Mouse (Mus musculus) frontal cortex, postnatal 36 days (tissue): ENCODE data around the gene Rpgr.

Experiments
- DNase-seq, 2 experiments: peaks; one replicate each; pipeline ENCODE4 v3.0.0; 2022; ENCODE audit warnings: low spot score in 2 of 2

Rpgr gene

DNA sequence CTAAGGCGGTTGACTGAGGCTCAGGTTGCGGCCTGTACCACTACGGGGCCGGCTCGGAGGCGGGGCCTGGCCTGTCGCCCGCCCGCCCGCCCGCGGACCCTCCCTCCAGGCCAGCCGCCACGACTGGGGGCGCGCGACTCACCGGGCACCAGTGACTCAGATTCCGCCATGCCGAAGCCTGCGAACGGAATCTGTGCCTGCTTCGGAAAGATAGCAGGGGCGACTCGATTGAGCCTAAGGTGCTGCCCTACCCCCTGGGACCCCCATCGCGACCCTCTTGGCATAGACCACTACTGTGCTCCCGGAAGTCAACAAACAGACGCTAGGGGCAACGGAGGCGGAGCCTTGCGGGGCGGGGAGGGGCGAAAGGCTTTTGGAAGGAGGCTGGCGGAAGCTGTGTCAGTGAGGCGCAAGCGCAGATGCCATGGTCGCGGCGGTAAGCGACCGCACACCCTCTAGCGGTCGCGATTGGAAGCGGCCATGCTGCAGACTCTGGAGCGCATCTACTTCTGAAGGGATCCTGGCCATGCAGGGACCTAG, at the start of gene Rpgr:
TSS of gene Rpgr (minus strand) at position 511 of the 540 bp plus-strand sequence.
- peak; percentile 84 to 86 for DNase-seq

DNA sequence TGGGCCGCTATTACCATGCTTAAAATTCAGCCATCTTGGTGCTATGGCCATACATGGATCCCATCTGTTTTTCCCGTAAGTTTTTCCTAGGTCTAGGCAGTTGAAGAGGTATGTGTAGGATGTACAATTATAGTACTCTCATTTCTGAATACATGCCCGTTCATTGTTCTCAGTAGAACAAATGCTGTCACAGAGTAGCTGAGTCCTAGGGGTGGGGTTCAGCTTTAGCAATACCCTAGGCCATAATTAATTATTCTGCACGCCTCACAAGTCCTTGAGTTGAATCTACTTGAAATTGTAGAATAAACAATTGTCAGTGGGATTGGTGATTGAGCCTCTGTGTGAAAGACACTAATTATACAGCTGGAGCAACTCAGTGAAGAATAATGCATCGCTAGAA, 41.5 kb upstream of the Rpgr start:
- no peak for DNase-seq

DNA sequence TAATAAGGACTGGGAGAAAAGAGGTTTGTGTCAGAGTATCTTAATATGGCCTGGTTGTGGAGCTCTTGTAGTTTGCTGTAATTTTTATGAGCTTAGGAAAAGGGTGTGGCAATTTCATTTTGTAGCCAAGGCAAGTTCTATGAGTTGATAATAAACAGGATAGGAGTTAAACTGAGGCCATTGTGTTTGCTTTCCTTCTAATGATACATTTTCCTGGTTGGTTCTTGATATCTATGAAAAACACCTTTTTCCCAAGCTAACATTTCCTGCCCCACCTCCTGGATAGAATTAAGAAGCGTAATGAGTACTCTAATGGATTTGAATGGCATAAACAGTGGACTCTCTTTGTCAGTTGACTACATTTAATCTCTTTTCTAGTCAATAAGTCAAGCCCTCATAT, 41.1 kb upstream of the Rpgr start:
- no peak for DNase-seq

GRCm38 (mm10) chrX:10251852-10252504, 35.3 kb upstream of the Rpgr start, which contains the start of gene Otc:
Gene Otc (plus strand): TSS chrX:10252305.
- no peak for DNase-seq

DNA sequence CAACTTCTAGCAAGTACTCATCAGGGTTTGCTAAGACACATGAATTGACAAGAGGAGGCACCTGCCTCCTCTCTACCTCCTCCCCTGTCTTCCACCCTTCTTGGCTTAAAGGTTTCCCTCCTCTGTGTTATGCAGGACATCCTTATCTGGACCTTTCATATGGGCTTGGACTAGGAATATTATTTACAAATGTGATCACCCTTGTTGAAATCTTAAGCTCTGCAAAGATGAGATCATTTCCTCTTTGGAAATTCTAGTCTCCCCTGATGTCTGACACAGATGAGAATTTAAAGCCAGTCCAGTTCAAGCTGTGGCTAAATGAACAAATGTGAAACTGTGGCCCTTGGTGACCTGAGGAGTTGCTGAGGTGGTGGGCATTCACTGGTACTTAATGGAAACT, 34.6 kb upstream of the Rpgr start:
- DNase-seq, result no peak

- DNase-seq, result no peak
These were observed 27.2 kb upstream of the Rpgr start for GRCm38 (mm10) chrX:10243916-10244315.

DNA sequence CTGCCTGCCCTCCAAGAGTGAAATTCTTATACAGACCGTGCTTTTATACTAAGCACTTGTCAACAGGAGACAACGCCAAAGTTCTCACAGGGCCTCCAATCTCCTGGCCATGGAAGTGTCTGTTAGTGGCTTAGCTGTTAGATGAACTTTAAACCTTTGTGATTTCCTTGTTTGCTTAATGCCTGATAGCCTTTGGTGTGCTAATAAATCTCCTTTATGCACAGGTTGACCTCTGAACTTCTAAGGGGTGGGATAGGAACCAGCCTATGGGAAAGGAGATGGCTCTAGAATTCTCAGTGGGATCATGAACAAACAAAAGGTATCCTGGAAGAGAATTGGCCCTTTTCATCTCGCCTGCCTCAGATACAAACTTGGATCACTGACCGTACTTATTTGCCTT, 22.8 kb upstream of the Rpgr start:
- DNase-seq, result no peak

DNA sequence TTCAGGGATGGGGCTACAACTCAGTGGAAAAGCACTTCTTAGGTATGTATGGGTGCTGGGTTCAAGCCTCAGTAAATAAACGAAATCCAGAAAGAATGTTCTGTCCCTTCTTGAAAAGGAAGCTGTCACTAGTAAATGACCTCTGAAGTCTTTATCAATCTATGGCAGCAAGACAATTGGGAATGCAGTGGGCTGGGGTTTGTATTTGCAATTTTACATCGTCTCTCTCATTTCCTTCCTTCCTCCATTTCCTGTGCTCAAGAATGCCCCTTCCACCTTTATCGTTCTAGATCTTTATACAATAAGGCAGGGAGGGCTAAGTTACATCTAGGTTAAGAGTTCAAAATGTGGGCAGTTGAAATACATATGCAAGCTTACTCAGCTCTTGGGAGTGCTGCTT, 17.9 kb upstream of the Rpgr start:
- no peak for DNase-seq

- DNase-seq, result peak in 1 of 2 experiments; percentile 37
These were observed 16.3 kb upstream of the Rpgr start for GRCm38 (mm10) chrX:10233051-10233450.

- no peak for DNase-seq
These were observed 2.6 kb upstream of the Rpgr start for GRCm38 (mm10) chrX:10219281-10219680.

DNA sequence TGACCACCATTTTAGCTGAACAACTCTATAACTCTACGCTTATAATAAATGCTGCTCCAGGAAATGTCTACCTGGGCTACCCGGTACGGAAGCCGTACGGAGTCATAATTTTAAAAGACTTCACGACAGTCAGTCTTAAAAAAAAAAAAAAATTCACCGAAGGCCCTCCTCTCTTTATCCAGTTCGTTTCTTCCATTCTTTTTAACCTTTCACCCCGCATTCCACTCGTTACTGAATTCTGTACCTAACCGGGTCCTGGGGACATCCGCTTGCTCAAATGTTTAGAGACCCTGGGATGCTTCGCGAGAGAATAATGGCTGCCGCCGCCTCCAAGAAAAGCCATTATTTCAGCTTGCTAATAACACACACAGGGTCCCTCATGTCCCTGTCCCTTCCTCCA, 748 bp downstream of the Rpgr start:
- peak; percentile 36 to 58 for DNase-seq

GRCm38 (mm10) chrX:10205937-10206336, 10.8 kb downstream of the Rpgr start:
- DNase-seq, result no peak

DNA sequence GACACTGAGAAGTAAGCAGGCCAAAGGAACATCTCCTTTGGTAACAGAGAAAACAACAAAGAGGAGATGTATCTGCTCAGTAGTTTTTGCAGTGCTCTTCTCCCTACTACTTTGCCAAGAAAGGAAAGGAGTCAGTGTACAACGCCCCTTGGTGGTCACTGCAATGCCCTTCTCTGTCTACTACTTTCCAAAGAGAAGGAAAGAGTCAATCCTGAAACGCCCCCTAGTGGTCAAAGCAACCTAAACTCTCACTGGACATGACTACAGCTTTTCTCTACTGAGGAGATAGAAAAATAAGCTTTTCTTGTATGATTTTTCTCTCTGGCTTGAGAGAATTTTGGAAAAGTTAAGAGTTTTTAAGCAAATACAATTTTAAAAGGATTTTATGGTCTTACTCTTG, 15.4 kb downstream of the Rpgr start:
- peak in 1 of 2 experiments; percentile 49 for DNase-seq

DNA sequence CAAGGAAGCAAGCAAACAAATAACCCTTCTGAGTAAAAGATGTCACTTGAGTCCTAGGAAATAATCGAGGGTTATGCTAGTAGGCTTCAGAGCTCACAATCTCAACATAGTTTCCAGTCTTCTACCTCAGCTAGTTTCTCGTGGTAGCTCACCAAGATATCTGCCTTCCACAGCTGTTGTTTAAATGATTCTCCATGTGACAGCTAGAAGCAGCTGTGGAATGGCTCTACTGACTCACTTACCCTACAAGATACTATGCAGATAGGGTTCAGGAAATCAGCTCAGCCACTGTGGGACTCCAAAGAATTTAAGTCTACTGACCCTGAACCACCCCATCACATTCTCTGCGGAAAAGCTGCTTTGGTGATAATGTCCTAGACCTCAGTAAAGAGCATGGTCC, 64.3 kb downstream of the Rpgr start:
- no peak for DNase-seq

GRCm38 (mm10) chrX:10117065-10117719, 99.5 kb downstream of the Rpgr start, which contains the start of gene Srpx:
Gene Srpx (minus strand): TSS chrX:10117709.
- DNase-seq, result no peak

- peak; percentile 6 to 35 for DNase-seq
These were observed 100.9 kb downstream of the Rpgr start for GRCm38 (mm10) chrX:10115780-10116179.

DNA sequence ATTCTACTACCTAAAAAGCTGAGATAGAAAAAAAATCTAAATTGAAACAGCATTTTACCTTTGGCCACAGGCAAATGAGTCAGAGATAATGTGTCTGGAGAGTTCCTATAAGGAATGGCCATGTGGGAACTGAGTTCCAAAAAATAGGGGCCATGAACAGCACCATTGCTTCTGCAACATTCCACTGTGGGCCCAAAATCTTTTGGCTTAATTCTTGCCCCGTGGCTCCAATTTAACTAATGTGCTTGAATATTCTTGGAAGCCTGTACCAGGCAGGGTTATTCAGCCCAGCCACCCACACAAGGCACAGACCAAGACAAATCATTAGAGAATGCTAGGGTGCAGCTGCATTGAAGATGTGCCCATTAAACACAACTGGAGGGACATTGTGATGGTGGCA, 106.0 kb downstream of the Rpgr start:
- no peak for DNase-seq

- DNase-seq, result no peak
These were observed 108.2 kb downstream of the Rpgr start for GRCm38 (mm10) chrX:10108558-10108957.

- DNase-seq, result no peak
These were observed 111.2 kb downstream of the Rpgr start for GRCm38 (mm10) chrX:10105475-10105874.

DNA sequence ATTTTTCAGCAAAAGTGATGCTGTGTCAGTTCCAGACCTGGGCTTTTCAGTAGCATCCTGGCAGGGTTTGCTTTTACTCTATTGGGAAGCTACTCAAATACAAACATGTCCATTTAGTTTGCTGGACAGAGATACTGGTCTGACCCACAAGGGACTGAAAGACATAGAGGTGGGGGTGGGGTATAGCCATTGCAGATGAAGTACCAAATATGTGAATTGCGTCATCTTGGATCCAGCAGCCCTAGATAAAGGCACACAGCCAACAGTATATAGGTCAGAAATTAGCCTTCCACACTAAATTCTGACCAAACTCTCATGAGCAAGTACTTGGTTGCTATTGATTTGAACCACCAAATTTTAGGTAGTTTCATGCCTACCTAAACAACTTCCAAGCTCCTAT, 114.0 kb downstream of the Rpgr start:
- no peak for DNase-seq

- no peak for DNase-seq
These were observed 120.9 kb downstream of the Rpgr start for GRCm38 (mm10) chrX:10095797-10096196.

GRCm38 (mm10) chrX:10080385-10080784, 136.3 kb downstream of the Rpgr start:
- DNase-seq, result no peak

DNA sequence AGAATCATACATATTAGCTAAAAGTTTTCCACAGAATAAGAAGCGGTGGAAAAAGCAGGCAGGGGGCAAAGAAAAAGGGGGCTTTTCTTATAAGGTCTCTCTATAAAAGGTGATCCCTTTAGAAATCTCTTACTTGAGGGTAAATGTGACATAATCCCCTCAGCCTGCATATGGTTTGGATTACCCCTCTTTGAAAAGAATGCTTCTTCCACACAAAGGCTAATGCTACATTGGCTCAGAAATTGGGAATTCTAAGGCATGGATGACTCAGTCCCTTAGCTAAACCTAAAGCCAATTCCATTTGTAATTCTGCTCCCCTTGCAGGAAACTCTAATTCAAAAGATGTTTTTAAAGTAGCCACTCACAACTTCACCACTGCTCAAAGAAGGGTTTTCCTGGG, 136.7 kb downstream of the Rpgr start:
- no peak for DNase-seq
